Mouse (Mus musculus) lung, adult 2 months (tissue): Measurements from ENCODE around the gene Rhoq.

ENCODE experiments used
- CTCF ChIP-seq: fragments of 200-500 bp; IDR thresholded peaks from 2 replicates; pipeline ENCODE4 v1.5.1; 2011; ENCODE audit warnings: mild to moderate bottlenecking, low read length, control low read depth; ENCODE audit not compliant: insufficient read depth
- POLR2A ChIP-seq: fragments of 200-500 bp; IDR thresholded peaks from 2 replicates; pipeline ENCODE4 v1.6.1; 2011; ENCODE audit warnings: low read depth, mild to moderate bottlenecking, control low read depth, low read length, borderline replicate concordance; ENCODE audit errors: extremely low read depth

GRCm38 (mm10) chr17:87011301-87012019 is 48.6 kb downstream of the Rhoq start:
- no peak for TF ChIP-seq CTCF
- no peak for TF ChIP-seq POLR2A
